Mouse (Mus musculus) subcutaneous adipose tissue, adult 2 months (tissue): Measurements from ENCODE around the gene Invs. TPM values are rescaled to one million over a fixed set of nuclear protein-coding genes. Genes with fewer than 3 reads are reported as not detected.

Experiments used
- polyA plus RNA-seq: library from polyadenylated mRNA; depleted of rRNA; stranded (reverse); fragments of >200 nt; gene quantifications from 2 replicates; pipeline ENCODE4 v1.2.3, GENCODE M21; 2012; ENCODE audit warnings: low replicate concordance; rRNA removed

Gene Invs
- 4.5 and 6.7 TPM in 2 replicates for polyA plus RNA-seq

DNA sequence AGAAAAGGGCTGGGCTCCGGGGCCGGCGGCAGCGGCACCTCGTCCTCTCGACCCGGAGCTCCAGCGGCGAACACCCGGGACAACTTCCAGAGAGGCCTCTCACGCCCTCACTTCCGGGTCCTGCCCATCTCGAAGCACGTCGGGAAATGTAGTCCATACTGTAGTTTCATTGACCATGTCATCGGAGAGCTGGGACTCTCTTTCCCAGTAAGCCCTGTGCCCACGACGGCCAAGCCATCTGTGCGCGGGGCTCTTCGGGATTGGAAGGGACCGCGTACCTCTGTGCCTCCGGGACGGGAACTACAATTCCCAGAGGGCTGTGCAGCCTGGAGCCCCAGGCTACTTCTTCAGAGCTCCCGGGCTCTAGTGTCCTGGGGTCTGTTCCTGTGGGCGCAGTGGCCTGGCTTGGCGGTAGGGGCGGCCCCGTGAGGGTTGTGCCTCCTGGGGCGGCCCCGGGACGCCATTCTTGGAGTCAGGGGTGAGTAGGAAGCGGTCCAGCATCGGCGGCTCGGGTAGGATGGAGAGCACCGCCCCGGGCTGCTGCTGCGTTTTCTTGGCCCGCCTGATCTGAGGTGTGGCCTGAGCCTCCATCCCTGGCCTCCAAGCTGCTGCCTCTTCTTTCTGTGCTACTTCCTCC, at the start of gene Invs, which contains the start of gene Erp44:
Gene Invs, plus strand, starts transcription at position 263 of the 637 bp plus-strand sequence.
Gene Erp44, minus strand, starts transcription at position 61 of the 637 bp plus-strand sequence.

DNA sequence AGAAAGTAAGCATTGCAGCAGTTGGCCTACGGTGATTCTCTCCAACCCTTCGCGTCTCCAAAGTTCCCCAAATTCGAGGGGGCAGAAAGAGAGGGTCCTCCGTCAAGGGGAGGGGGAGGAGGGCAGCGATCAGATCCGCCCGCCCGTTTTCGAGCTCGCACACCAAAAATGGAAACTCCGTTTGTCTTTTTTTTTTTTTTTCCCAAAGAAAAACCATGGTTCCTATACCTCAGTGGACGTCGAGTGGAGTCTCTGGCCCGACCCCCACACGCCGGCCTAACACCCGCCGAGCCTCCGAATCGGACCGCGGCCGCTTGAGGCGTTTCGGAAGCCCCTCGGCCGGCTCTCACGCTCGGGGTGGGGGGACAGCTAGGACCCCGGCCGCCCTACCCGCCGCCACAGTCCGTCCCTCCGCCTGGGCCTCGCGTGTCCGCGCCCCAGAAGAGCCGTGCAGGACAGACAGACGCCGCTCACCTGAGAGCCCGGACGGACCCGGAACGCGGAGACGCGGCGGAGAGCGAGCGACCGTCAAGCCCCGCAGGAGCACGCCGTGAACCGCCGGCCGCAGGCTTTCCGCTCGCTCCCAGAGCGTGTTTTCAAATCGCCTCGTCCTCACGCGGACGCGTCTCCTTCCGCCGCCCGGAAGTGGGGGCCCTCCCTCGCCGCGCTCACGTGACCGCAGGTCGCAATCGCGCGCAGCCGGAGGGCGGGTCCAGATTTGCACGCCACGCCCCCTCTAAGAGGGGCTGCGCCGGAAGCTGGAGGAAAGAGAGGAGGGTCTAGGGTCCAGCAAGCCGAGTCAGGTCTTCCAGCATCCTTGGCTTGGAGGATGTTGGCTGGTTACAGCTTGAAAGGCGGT, 193.5 kb downstream of the Invs start, which contains the start of gene Tex10:
Gene Tex10, minus strand, starts transcription at position 668 of the 859 bp plus-strand sequence.

Other genes starting within 250 kb of the Invs start
- 0.84 and 1.1 TPM in 2 replicates for gene Nr4a3, start 234.6 kb upstream of the Invs start, polyA plus RNA-seq
- 10.7 and 11.2 TPM in 2 replicates for gene Stx17, start 154.8 kb upstream of the Invs start, polyA plus RNA-seq
- 13.2 and 14.8 TPM in 2 replicates for gene Erp44, start 202 bp upstream of the Invs start, polyA plus RNA-seq
- 12.4 and 18.4 TPM in 2 replicates for gene Tex10, start 193.7 kb downstream of the Invs start, polyA plus RNA-seq